Mouse (Mus musculus): ENCODE measurements around the gene Dlgap5. TPM values are rescaled to one million over a fixed set of nuclear protein-coding genes. Genes with fewer than 3 reads are reported as not detected.

Gene Dlgap5
- total and polyA plus RNA-seq, 3 experiments = 45.0 to 71.2 (median 62.4) TPM

GRCm38 (mm10) chr14:47419723-47420276, 1.6 kb upstream of the Dlgap5 start:
- H3K27ac ChIP-seq (ENCODE audit: control insufficient read depth, low read depth, low read length) = no peak overlapping the region
- peaks cover 2% of the 10 kb centered on the region in 2 experiments; a peak in 2 of 4 replicates for H3K36me3 ChIP-seq (ENCODE audit: control insufficient read depth in 1 of 2, insufficient read depth in 2 of 2, low read length in 2 of 2)
- peak; percentile 93 for DNase-seq (ENCODE audit: low read depth, low spot score)
- peak overlapping the region; percentile 72 for H3K9ac ChIP-seq (ENCODE audit: control insufficient read depth, low read depth, low read length, poor library complexity, severe bottlenecking)
- peaks cover 0 to 3% of the 10 kb centered on the region in 2 experiments; a peak in 2 of 4 replicates for H3K27me3 ChIP-seq (ENCODE audit: control insufficient read depth in 1 of 2, insufficient read depth in 2 of 2, low read length in 2 of 2)
- peaks cover 0 to 8% of the 10 kb centered on the region in 2 experiments; a peak in 2 of 4 replicates for H3K4me1 ChIP-seq (ENCODE audit: control insufficient read depth in 1 of 2, insufficient read depth in 2 of 2, low read length in 2 of 2)
- no peaks in the 10 kb centered on the region for H3K9me3 ChIP-seq (replicated peaks; ENCODE audit: insufficient read depth, low read length)
- H3K4me3 ChIP-seq (ENCODE audit: control insufficient read depth in 1 of 2, insufficient read depth in 1 of 2, low read depth in 2 of 2, low read length in 2 of 2) = peak overlapping the region; percentile 36 to 61
- peaks cover 10% of the 10 kb centered on the region for H3K79me2 ChIP-seq (ENCODE audit: control insufficient read depth, insufficient read depth, low read length, poor library complexity)
- TF ChIP-seq HCFC1 (IDR thresholded peaks at IDR 0.05; ENCODE audit: low read depth, low read length) = peak; percentile 48; the same call in 1 of the 2 replicates
- TF ChIP-seq SIN3A (IDR thresholded peaks at IDR 0.05; ENCODE audit: low read length) = peak; percentile 67
- peak; percentile 22; the same call in 1 of the 2 replicates for TF ChIP-seq ZC3H11A (IDR thresholded peaks at IDR 0.05; ENCODE audit: low read depth, low read length)
- TF ChIP-seq RAD21 (IDR thresholded peaks at IDR 0.05; ENCODE audit: low read depth, low read length) = peak; percentile 49
- TF ChIP-seq SMC3 (IDR thresholded peaks at IDR 0.05; ENCODE audit: low read depth, low read length) = peak; percentile 44
- peak; percentile 63; the same call in 1 of the 2 replicates for TF ChIP-seq ZNF384 (IDR thresholded peaks at IDR 0.05; ENCODE audit: low read depth, low read length)
- peak; percentile 54; the same call in 1 of the 2 replicates for TF ChIP-seq ETS1 (IDR thresholded peaks at IDR 0.05; ENCODE audit: low read depth, low read length)
- TF ChIP-seq EP300 (IDR thresholded peaks at IDR 0.05; ENCODE audit: low read depth in 1 of 2, low read length in 2 of 2) = no peak
- no peak for TF ChIP-seq JUND (IDR thresholded peaks at IDR 0.05; ENCODE audit: low read depth, low read length)
- no peak for TF ChIP-seq RCOR1 (IDR thresholded peaks at IDR 0.05; ENCODE audit: low read depth, low read length)
- TF ChIP-seq KAT2A (conservative IDR thresholded peaks at IDR 0.05; ENCODE audit: low read depth, low read length) = no peak
- TF ChIP-seq ZKSCAN1 (IDR thresholded peaks at IDR 0.05; ENCODE audit: low read depth, low read length) = no peak
- 0 out of 2 replicates have a peak, but pooled peaks have one; percentile 51 for TF ChIP-seq UBTF (IDR thresholded peaks at IDR 0.05; ENCODE audit: borderline replicate concordance, insufficient read depth, low read depth, low read length)
- peak in 1 of 2 experiments; percentile 50; a peak in 1 of 4 replicates for TF ChIP-seq POLR2A (IDR thresholded peaks at IDR 0.05; ENCODE audit: control insufficient read depth in 1 of 2, insufficient read depth in 1 of 2, low read depth in 1 of 2, low read length in 2 of 2, poor library complexity in 1 of 2)
- TF ChIP-seq TCF12 (IDR thresholded peaks at IDR 0.05; ENCODE audit: low read depth, low read length) = no peak
- no peak for TF ChIP-seq NELFE (IDR thresholded peaks at IDR 0.05; ENCODE audit: low read depth, low read length)
- TF ChIP-seq ELF1 (IDR thresholded peaks at IDR 0.05; ENCODE audit: low read depth, low read length) = no peak
- TF ChIP-seq MAX (IDR thresholded peaks at IDR 0.05; ENCODE audit: low read length) = no peak
- TF ChIP-seq CTCF (IDR thresholded peaks at IDR 0.05 in 2 of 3, conservative IDR thresholded peaks at IDR 0.05 in 1 of 3; ENCODE audit: control insufficient read depth in 1 of 3, insufficient read depth in 1 of 3, low read depth in 2 of 3, low read length in 3 of 3, poor library complexity in 1 of 3, severe bottlenecking in 1 of 3) = peak; percentile 20 to 78 (median 72); a peak in 5 of 6 replicates
- no peak for TF ChIP-seq USF2 (IDR thresholded peaks at IDR 0.05; ENCODE audit: borderline replicate concordance in 1 of 2, insufficient read depth in 1 of 2, low read depth in 1 of 2, low read length in 2 of 2)
- peak; percentile 47; the same call in 1 of the 2 replicates for TF ChIP-seq TBP (IDR thresholded peaks at IDR 0.05; ENCODE audit: low read depth, low read length)
- no peak for TF ChIP-seq POLR2AphosphoS5 (IDR thresholded peaks at IDR 0.05; ENCODE audit: borderline replicate concordance, low read depth, low read length)
- TF ChIP-seq GABPA (IDR thresholded peaks at IDR 0.05; ENCODE audit: low read depth, low read length) = no peak
- 0 out of 2 replicates have a peak, but pooled peaks have one; percentile 35 for TF ChIP-seq MXI1 (IDR thresholded peaks at IDR 0.05; ENCODE audit: low read depth, low read length)
